8 mouse cellular contexts compared by ENCODE assay signal in the genomic region with DNA sequence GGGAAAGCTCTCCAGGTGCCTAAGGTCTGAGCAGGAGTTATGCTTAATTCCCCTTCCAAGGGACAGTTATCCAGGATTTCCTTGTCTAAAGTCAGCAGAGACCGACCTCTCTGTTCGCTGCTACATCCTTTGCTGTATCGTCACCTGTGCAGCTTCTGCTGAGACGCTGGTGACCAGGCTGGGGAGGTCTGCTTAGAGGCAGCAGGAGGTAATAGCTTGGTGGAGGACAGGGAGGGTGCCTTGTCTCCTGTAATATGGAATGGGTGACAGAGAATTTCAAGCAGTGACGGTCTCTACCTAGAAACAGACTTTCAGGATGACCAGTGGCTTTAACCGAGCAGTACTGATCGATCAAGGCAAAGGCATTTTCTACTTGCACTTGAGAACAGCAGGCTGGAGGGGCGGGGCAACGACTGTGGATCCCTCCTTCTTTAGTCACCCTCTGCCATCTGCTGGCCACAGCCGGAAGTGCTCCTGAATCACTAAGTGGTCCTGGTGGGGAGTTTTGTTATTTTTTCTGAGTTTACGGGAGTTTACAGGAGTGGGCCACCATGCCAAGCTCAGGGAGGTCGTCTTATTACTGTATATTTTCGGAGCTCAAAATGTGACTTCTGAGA. TPM values are rescaled to one million over a fixed set of nuclear protein-coding genes. Genes with fewer than 3 reads are reported as not detected.
A peak's percentile ranks its signal among the peaks of the same experiment; 100 is the strongest.
DNase-seq lines count a peak whose midpoint lies in the region; ATAC-seq lines count a peak whose summit lies in the region.

No protein-coding gene starts in this region.

- no peak overlapping the region for H3K9ac ChIP-seq in hindbrain, embryonic 12.5 days

- H3K36me3 ChIP-seq in hindbrain, embryonic 12.5 days: no peaks in the 10 kb centered on the region

- WGBS in hindbrain, embryonic 12.5 days: 21% methylated on average over 13 of the region's 13 CpGs

- no peak overlapping the region for H3K4me3 ChIP-seq in hindbrain, embryonic 12.5 days

- H3K27me3 ChIP-seq in hindbrain, embryonic 12.5 days: peaks cover 3% of the 10 kb centered on the region

- peak overlapping the region; percentile 41 for H3K4me2 ChIP-seq in hindbrain, embryonic 12.5 days (replicated peaks)

- no peaks in the 10 kb centered on the region for H3K9me3 ChIP-seq in hindbrain, embryonic 12.5 days (replicated peaks)

- H3K27ac ChIP-seq in hindbrain, embryonic 12.5 days: no peak overlapping the region

- peak; percentile 92 for DNase-seq in NIH3T3 (ENCODE audit: low read depth)
- peak; percentile 95 to 96 for DNase-seq in cerebellum, postnatal 10 days
- DNase-seq in frontal cortex, postnatal 10 days (ENCODE audit: low spot score in 2 of 2): peak; percentile 55 to 81
- peak; percentile 93 for DNase-seq in layer of hippocampus, postnatal 10 days (ENCODE audit: low spot score in 2 of 2)
- DNase-seq in lung, postnatal 10 days: peak; percentile 92
- peak; percentile 44 for DNase-seq in retina, adult 2 months (ENCODE audit: low read depth, low spot score)
- DNase-seq in thymus, postnatal 25 days: peak; percentile 84

- 0 out of 2 replicates have a peak, but pooled peaks cover 3% of the 10 kb centered on the region for H3K4me1 ChIP-seq in hindbrain, embryonic 12.5 days

- peak; percentile 60; the same call in 1 of the 2 replicates for ATAC-seq in hindbrain, embryonic 12.5 days (ENCODE audit: low FRiP score)

RNA-seq across cellular contexts. Expression of gene Smyd2, which starts 50.7 kb away (rescaled TPM):
- 46.2 and 49.8 TPM in 2 replicates for polyA plus RNA-seq in hindbrain, embryonic 12.5 days (2016; fragmentation: Nextera tagmentation; extraction: Ambion mirVana)
- total RNA-seq in layer of hippocampus, postnatal 10 days (2021): 10 to 100 TPM; 98.7 to 99.2 TPM

Comparison
In these comparisons a context has a peak if more than half of its experiments do, and no peak if none do; other contexts are left out.
1. DNase-seq: peak in every context shown above with its lines; median percentile 96 in cerebellum, postnatal 10 days; 93 in layer of hippocampus, postnatal 10 days; 92 in NIH3T3; 92 in lung, postnatal 10 days; 84 in thymus, postnatal 25 days; 68 in frontal cortex, postnatal 10 days; 44 in retina, adult 2 months.